In genomic region chr9:108508776-108509175, GRCm38 (mm10) we compare ENCODE assay signal across 7 mouse cellular contexts. TPM values are rescaled to one million over a fixed set of nuclear protein-coding genes. Genes with fewer than 3 reads are reported as not detected.
A peak's percentile ranks its signal among the peaks of the same experiment; 100 is the strongest.
DNase-seq lines count a peak whose midpoint lies in the region; ATAC-seq lines count a peak whose summit lies in the region.

No protein-coding gene starts in this region.

- ATAC-seq in neural tube, embryonic 11.5 days (ENCODE audit: insufficient read depth, low FRiP score, low TSS enrichment), result no peak
- ATAC-seq in forebrain, embryonic 15.5 days (replicated peaks), result no peak
- no peak for ATAC-seq in liver, embryonic 13.5 days (ENCODE audit: low read depth)
- no peak for ATAC-seq in monocyte, adult 5-6 weeks (replicated peaks; ENCODE audit: insufficient number of reproducible peaks, low FRiP score, low TSS enrichment, poor library complexity, severe bottlenecking)

- H3K27ac ChIP-seq in neural tube, embryonic 11.5 days (ENCODE audit: low read depth, low read length), result no peak overlapping the region
- H3K27ac ChIP-seq in forebrain, embryonic 15.5 days (replicated peaks), result no peak overlapping the region
- no peak overlapping the region; the same call in 1 of the 2 replicates for H3K27ac ChIP-seq in liver, embryonic 13.5 days

- WGBS in neural tube, embryonic 11.5 days, result 90% methylated on average over 7 of the region's 7 CpGs
- WGBS in forebrain, embryonic 15.5 days, result 87% methylated on average over 7 of the region's 7 CpGs
- 57% methylated on average over 7 of the region's 7 CpGs for WGBS in liver, embryonic 13.5 days (ENCODE audit: insufficient replicate concordance)

- peak overlapping the region; percentile 80 for H3K4me2 ChIP-seq in neural tube, embryonic 11.5 days (ENCODE audit: low read depth)
- H3K4me2 ChIP-seq in forebrain, embryonic 15.5 days (replicated peaks), result peak overlapping the region; percentile 87
- H3K4me2 ChIP-seq in liver, embryonic 13.5 days, result peak overlapping the region; percentile 79

- no peaks in the 10 kb centered on the region for H3K9me3 ChIP-seq in neural tube, embryonic 11.5 days (ENCODE audit: control insufficient read depth, low read length)
- no peaks in the 10 kb centered on the region for H3K9me3 ChIP-seq in forebrain, embryonic 15.5 days
- H3K9me3 ChIP-seq in liver, embryonic 13.5 days (replicated peaks), result no peaks in the 10 kb centered on the region

- H3K9ac ChIP-seq in neural tube, embryonic 11.5 days (ENCODE audit: low read length), result no peak overlapping the region
- H3K9ac ChIP-seq in forebrain, embryonic 15.5 days (replicated peaks), result no peak overlapping the region
- H3K9ac ChIP-seq in liver, embryonic 13.5 days, result peak overlapping the region; percentile 83

- H3K36me3 ChIP-seq in neural tube, embryonic 11.5 days (ENCODE audit: control insufficient read depth, insufficient read depth, low read length), result peaks cover 15% of the 10 kb centered on the region
- H3K36me3 ChIP-seq in forebrain, embryonic 15.5 days, result peaks cover 27% of the 10 kb centered on the region
- peaks cover 46% of the 10 kb centered on the region for H3K36me3 ChIP-seq in liver, embryonic 13.5 days

- H3K4me3 ChIP-seq in neural tube, embryonic 11.5 days (ENCODE audit: low read depth, low read length), result peak overlapping the region; percentile 74
- H3K4me3 ChIP-seq in forebrain, embryonic 15.5 days, result peak overlapping the region; percentile 68; the same call in 1 of the 2 replicates
- peak overlapping the region; percentile 80 for H3K4me3 ChIP-seq in liver, embryonic 13.5 days (replicated peaks)

- H3K4me1 ChIP-seq in neural tube, embryonic 11.5 days (ENCODE audit: control insufficient read depth, insufficient read depth, low read length), result peaks cover 8% of the 10 kb centered on the region
- H3K4me1 ChIP-seq in forebrain, embryonic 15.5 days, result peaks cover 20% of the 10 kb centered on the region
- H3K4me1 ChIP-seq in liver, embryonic 13.5 days (replicated peaks), result peaks cover 22% of the 10 kb centered on the region

- H3K27me3 ChIP-seq in neural tube, embryonic 11.5 days (ENCODE audit: control insufficient read depth, insufficient read depth, low read length), result no peaks in the 10 kb centered on the region
- H3K27me3 ChIP-seq in forebrain, embryonic 15.5 days, result no peaks in the 10 kb centered on the region
- no peaks in the 10 kb centered on the region for H3K27me3 ChIP-seq in liver, embryonic 13.5 days

- DNase-seq in neural tube, embryonic 11.5 days (ENCODE audit: low spot score), result no peak
- no peak for DNase-seq in neural tube, embryonic 10.5 days (ENCODE audit: extremely low spot score, low spot score)
- no peak for DNase-seq in liver, embryonic 13.5 days
- DNase-seq in spleen, postnatal 10 days (ENCODE audit: low spot score in 2 of 2), result no peak
- no peak for DNase-seq in adrenal gland, postnatal 25 days

RNA-seq across cellular contexts. Expression of gene Qars, which starts 1.3 kb away (rescaled TPM):
- 120 and 129 TPM in 2 replicates for polyA plus RNA-seq in neural tube, embryonic 11.5 days (2014; fragmentation: Nextera tagmentation; extraction: Ambion mirVana)
- polyA plus RNA-seq in forebrain, embryonic 15.5 days (2015; fragmentation: Nextera tagmentation; extraction: Ambion mirVana), result 70.1 and 72.6 TPM in 2 replicates
- 63.1 and 66.1 TPM in 2 replicates for polyA plus RNA-seq in liver, embryonic 13.5 days (2015; fragmentation: Nextera tagmentation; extraction: Ambion mirVana)
- 221 and 259 TPM in 2 replicates for total RNA-seq in adrenal gland, postnatal 25 days (2021)
- 129 to 159 TPM (median 133 TPM) in 3 replicates for total RNA-seq in monocyte, adult 5-6 weeks (2017)

RNA-seq across cellular contexts. Expression of gene Qrich1, which starts 7.8 kb away (rescaled TPM):
- 164 and 169 TPM in 2 replicates for polyA plus RNA-seq in neural tube, embryonic 11.5 days (2014; fragmentation: Nextera tagmentation; extraction: Ambion mirVana)
- 146 and 148 TPM in 2 replicates for polyA plus RNA-seq in forebrain, embryonic 15.5 days (2015; fragmentation: Nextera tagmentation; extraction: Ambion mirVana)
- 46.2 and 61.1 TPM in 2 replicates for polyA plus RNA-seq in liver, embryonic 13.5 days (2015; fragmentation: Nextera tagmentation; extraction: Ambion mirVana)
- total RNA-seq in adrenal gland, postnatal 25 days (2021), result 126 and 144 TPM in 2 replicates
- 169 to 180 TPM (median 176 TPM) in 3 replicates for total RNA-seq in monocyte, adult 5-6 weeks (2017)

RNA-seq across cellular contexts. Expression of gene Usp19, which starts 18.4 kb away (rescaled TPM):
- 73.8 and 79.9 TPM in 2 replicates for polyA plus RNA-seq in neural tube, embryonic 11.5 days (2014; fragmentation: Nextera tagmentation; extraction: Ambion mirVana)
- polyA plus RNA-seq in forebrain, embryonic 15.5 days (2015; fragmentation: Nextera tagmentation; extraction: Ambion mirVana), result 90.1 and 95.4 TPM in 2 replicates
- 26.0 and 27.0 TPM in 2 replicates for polyA plus RNA-seq in liver, embryonic 13.5 days (2015; fragmentation: Nextera tagmentation; extraction: Ambion mirVana)
- 292 and 314 TPM in 2 replicates for total RNA-seq in adrenal gland, postnatal 25 days (2021)
- 39.9 to 81.2 TPM (median 50.5 TPM) in 3 replicates for total RNA-seq in monocyte, adult 5-6 weeks (2017)

RNA-seq across cellular contexts. Expression of gene Lamb2, which starts 29.2 kb away (rescaled TPM):
- 17.2 and 18.1 TPM in 2 replicates for polyA plus RNA-seq in neural tube, embryonic 11.5 days (2014; fragmentation: Nextera tagmentation; extraction: Ambion mirVana)
- 15.7 and 18.8 TPM in 2 replicates for polyA plus RNA-seq in forebrain, embryonic 15.5 days (2015; fragmentation: Nextera tagmentation; extraction: Ambion mirVana)
- polyA plus RNA-seq in liver, embryonic 13.5 days (2015; fragmentation: Nextera tagmentation; extraction: Ambion mirVana), result 5.3 and 6.4 TPM in 2 replicates
- 114 and 134 TPM in 2 replicates for total RNA-seq in adrenal gland, postnatal 25 days (2021)
- total RNA-seq in monocyte, adult 5-6 weeks (2017), result not detected in 3 replicates

RNA-seq across cellular contexts. Expression of gene Klhdc8b, which starts 47.4 kb away (rescaled TPM):
- 25.4 and 28.9 TPM in 2 replicates for polyA plus RNA-seq in neural tube, embryonic 11.5 days (2014; fragmentation: Nextera tagmentation; extraction: Ambion mirVana)
- polyA plus RNA-seq in forebrain, embryonic 15.5 days (2015; fragmentation: Nextera tagmentation; extraction: Ambion mirVana), result 55.7 and 62.2 TPM in 2 replicates
- 12.3 and 12.8 TPM in 2 replicates for polyA plus RNA-seq in liver, embryonic 13.5 days (2015; fragmentation: Nextera tagmentation; extraction: Ambion mirVana)
- 33.2 and 38.8 TPM in 2 replicates for total RNA-seq in adrenal gland, postnatal 25 days (2021)
- total RNA-seq in monocyte, adult 5-6 weeks (2017), result 0.48 to 0.97 TPM in 2 of 3 replicates, not detected in the other
